Comparison of ENCODE assay signal across 19 mouse cellular contexts in the genomic region with DNA sequence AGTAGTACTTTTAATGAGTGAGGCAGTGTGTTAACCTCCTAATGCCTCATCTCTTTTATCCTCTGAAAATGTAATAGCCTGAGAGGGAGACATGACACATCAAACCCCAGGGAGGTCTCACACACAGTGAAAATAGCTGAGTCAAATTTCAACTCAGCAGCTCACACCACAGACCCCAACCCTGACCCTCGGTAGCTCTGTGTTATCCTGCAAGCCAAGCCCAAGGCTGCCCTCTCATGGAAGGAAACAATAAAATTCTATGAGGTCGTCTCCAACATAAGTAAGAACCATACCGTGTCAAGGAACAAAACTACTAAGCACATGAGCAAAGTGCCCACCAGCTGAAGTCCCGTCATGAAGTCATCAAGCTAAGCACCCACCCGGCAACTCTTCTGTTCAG. TPM values are rescaled to one million over a fixed set of nuclear protein-coding genes. Genes with fewer than 3 reads are reported as not detected.
DNase-seq lines count a peak whose midpoint lies in the region; ATAC-seq and TF ChIP-seq lines count a peak whose summit lies in the region.
"Had no signal": no experiment of that assay in that cellular context is flagged by ENCODE, and none has a peak within 500 bp of the region (broad histone marks: within the 10 kb centered on the region; RNA-seq: fewer than 3 reads in every experiment).

No protein-coding gene starts in this region.

- no peak overlapping the region for H3K27ac ChIP-seq in layer of hippocampus, adult 2 months
- H3K27ac ChIP-seq: forebrain, embryonic 12.5 days; hindbrain, embryonic 12.5 days; limb, embryonic 15.5 days; neural tube, embryonic 12.5 days had no signal

- TF ChIP-seq CTCF in layer of hippocampus, adult 2 months (conservative IDR thresholded peaks at IDR 0.05), result 0 out of 2 replicates have a peak, but pooled peaks have one; percentile 8

- no peak overlapping the region for H3K4me3 ChIP-seq in layer of hippocampus, adult 2 months
- H3K4me3 ChIP-seq: forebrain, embryonic 12.5 days; hindbrain, embryonic 12.5 days; limb, embryonic 15.5 days; neural tube, embryonic 12.5 days had no signal

- DNase-seq in layer of hippocampus, adult 2 months (ENCODE audit: low spot score in 2 of 2), result no peak
- DNase-seq in layer of hippocampus, adult 9-11 months, result no peak
- DNase-seq in A20 (ENCODE audit: low read depth, low spot score) (peak; percentile 10), ES-CJ7 (ENCODE audit: low read depth, low spot score) (peak; percentile 59)
- peak; percentile 21 for DNase-seq in naive thymus-derived CD4-positive, alpha-beta T cell, adult 2 months (ENCODE audit: low read depth)
- no peak for DNase-seq in adrenal gland, adult 8-10 months
- DNase-seq: cerebellum, adult 18-20 months; gastrocnemius, postnatal 14 days; kidney, postnatal 25 days; lung, embryonic 14.5 days; right cerebral cortex, postnatal 14 days had no signal

- ATAC-seq in megakaryocyte, adult 5-6 weeks (ENCODE audit: poor library complexity, severe bottlenecking), result no peak
- ATAC-seq: midbrain, embryonic 16.5 days had no signal

RNA-seq across cellular contexts. Expression of gene Hephl1, which starts 8.3 kb away (rescaled TPM):
- not detected for total RNA-seq in layer of hippocampus, adult 2 months (2021)
- not detected in 2 replicates for total RNA-seq in megakaryocyte, adult 5-6 weeks (2015)
- not detected in 2 replicates for total RNA-seq in megakaryocyte, adult 5-6 weeks (2017)
- total RNA-seq in adrenal gland, adult 8-10 months (2022), result 1 to 10 TPM in 3 of 4 experiments, under 1 TPM in 1; 0.15 to 1.6 (median 1.2) TPM
- total RNA-seq: layer of hippocampus, postnatal 14 days; left cerebral cortex, postnatal 10 days had no signal

Comparison
In these comparisons a context has a peak if more than half of its experiments do, and no peak if none do; other contexts are left out.
1. DNase-seq: peak in A20 (single experiment), ES-CJ7 (single experiment) and naive thymus-derived CD4-positive, alpha-beta T cell, adult 2 months (single experiment); none in layer of hippocampus, adult 2 months (0 of 2), layer of hippocampus, adult 9-11 months (single experiment) and adrenal gland, adult 8-10 months (single experiment).